Mouse (Mus musculus): ENCODE data around the gene Rftn2.

DNA sequence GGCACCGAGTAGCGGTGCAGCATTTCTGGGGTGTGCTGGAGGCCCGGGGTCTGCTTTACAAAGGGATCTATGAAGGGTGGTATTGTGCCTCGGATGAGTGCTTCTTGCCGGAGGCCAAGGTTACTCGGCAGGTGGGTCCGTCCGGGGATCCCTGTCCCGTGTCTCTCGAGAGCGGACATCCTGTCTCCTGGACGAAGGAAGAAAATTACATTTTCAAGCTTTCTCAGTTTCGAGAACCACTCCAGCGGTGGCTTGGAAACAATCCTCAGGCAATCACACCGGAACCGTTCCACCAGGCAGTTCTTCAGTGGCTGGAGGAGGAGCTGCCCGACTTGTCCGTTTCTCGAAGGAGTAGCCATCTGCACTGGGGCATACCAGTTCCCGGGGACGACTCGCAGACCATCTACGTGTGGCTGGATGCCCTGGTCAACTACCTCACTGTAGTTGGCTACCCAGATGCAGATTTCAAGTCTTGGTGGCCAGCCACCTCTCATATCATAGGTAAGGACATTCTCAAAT is 11.1 kb upstream of the Rftn2 start:
- no peak for TF ChIP-seq CTCF (IDR thresholded peaks at IDR 0.05; ENCODE audit: control insufficient read depth, insufficient read depth, low read length)
- no peak for TF ChIP-seq POLR2A (IDR thresholded peaks at IDR 0.05; ENCODE audit: borderline replicate concordance, control insufficient read depth, low read depth, low read length)

All from bone marrow, adult 2 months (tissue).